Mouse (Mus musculus) cerebellum, adult 2 months (tissue): ENCODE results near the gene Mical3.

Experiments used
- CTCF ChIP-seq: fragments of 200-500 bp; IDR thresholded peaks from 2 replicates; pipeline ENCODE4 v1.5.1; 2011; ENCODE audit warnings: low read depth, mild to moderate bottlenecking, control low read depth, low read length, moderate library complexity, borderline replicate concordance; ENCODE audit not compliant: insufficient read depth
- POLR2A ChIP-seq: fragments of 200-500 bp; IDR thresholded peaks from 2 replicates; pipeline ENCODE4 v1.6.1; 2011; ENCODE audit warnings: low read length, control low read depth, borderline replicate concordance; ENCODE audit not compliant: insufficient read depth

- no peak for TF ChIP-seq CTCF
- no peak for TF ChIP-seq POLR2A
Observed at GRCm38 (mm10) chr6:121109181-121109981, 21.4 kb downstream of the Mical3 start.
